Mouse (Mus musculus): ENCODE data around the gene Fibp.

- no peak for TF ChIP-seq CTCF (IDR thresholded peaks at IDR 0.05)
- no peak for TF ChIP-seq POLR2A (IDR thresholded peaks at IDR 0.05; ENCODE audit: insufficient read depth, low read depth, low read length)
- no peak for TF ChIP-seq EP300 (IDR thresholded peaks at IDR 0.05; ENCODE audit: insufficient read depth, low read depth, low read length)
Measured at GRCm38 (mm10) chr19:5457746-5458442, 2.5 kb upstream of the Fibp start, which contains the start of gene Ccdc85b.

Measured in heart, adult 2 months (tissue).